Mouse (Mus musculus): ENCODE results near the gene Tmem170b.
"Not testable (repeated sequence)": the region's sequence is repeated elsewhere in the genome, so short reads cannot be mapped to it uniquely, and the experiment has no call there.

Gene Tmem170b

GRCm38 (mm10) chr13:41669951-41670350, 64.2 kb downstream of the Tmem170b start:
- no peak for DNase-seq (ENCODE audit: low read depth, low spot score)

GRCm38 (mm10) chr13:41670386-41671130, 64.9 kb downstream of the Tmem170b start:
- DNase-seq (ENCODE audit: low read depth, low spot score) = no peak

GRCm38 (mm10) chr13:41671136-41671705, 65.5 kb downstream of the Tmem170b start:
- peak; percentile 19 for DNase-seq (ENCODE audit: low read depth, low spot score)

GRCm38 (mm10) chr13:41672904-41673303, 67.2 kb downstream of the Tmem170b start:
- DNase-seq (ENCODE audit: low read depth, low spot score) = not testable (repeated sequence)

- DNase-seq (ENCODE audit: low read depth, low spot score) = no peak
Measured at GRCm38 (mm10) chr13:41673541-41673940, 67.8 kb downstream of the Tmem170b start.

GRCm38 (mm10) chr13:41674608-41675007, 68.9 kb downstream of the Tmem170b start:
- not testable (repeated sequence) for DNase-seq (ENCODE audit: low read depth, low spot score)

- no peak for DNase-seq (ENCODE audit: low read depth, low spot score)
Measured at GRCm38 (mm10) chr13:41675498-41675897, 69.8 kb downstream of the Tmem170b start.

- no peak for DNase-seq (ENCODE audit: low read depth, low spot score)
Measured at GRCm38 (mm10) chr13:41675966-41676835, 70.5 kb downstream of the Tmem170b start.

GRCm38 (mm10) chr13:41676836-41677186, 71.1 kb downstream of the Tmem170b start:
- no peak for DNase-seq (ENCODE audit: low read depth, low spot score)

- no peak for DNase-seq (ENCODE audit: low read depth, low spot score)
Measured at GRCm38 (mm10) chr13:41680854-41681549, 75.3 kb downstream of the Tmem170b start.

GRCm38 (mm10) chr13:41682341-41683119, 76.8 kb downstream of the Tmem170b start:
- peak; percentile 36 for DNase-seq (ENCODE audit: low read depth, low spot score)

- DNase-seq (ENCODE audit: low read depth, low spot score) = no peak
Measured at GRCm38 (mm10) chr13:41683356-41684012, 77.8 kb downstream of the Tmem170b start.

- DNase-seq (ENCODE audit: low read depth, low spot score) = no peak
Measured at GRCm38 (mm10) chr13:41685499-41685898, 79.8 kb downstream of the Tmem170b start.

- DNase-seq (ENCODE audit: low read depth, low spot score) = no peak
Measured at GRCm38 (mm10) chr13:41689055-41689454, 83.3 kb downstream of the Tmem170b start.

- DNase-seq (ENCODE audit: low read depth, low spot score) = no peak
Measured at GRCm38 (mm10) chr13:41689598-41690045, 83.9 kb downstream of the Tmem170b start.
